28 mouse cellular contexts compared by ENCODE assay signal in genomic region chr3:127015175-127015574, GRCm38 (mm10).
A peak's percentile ranks its signal among the peaks of the same experiment; 100 is the strongest.
DNase-seq lines count a peak whose midpoint lies in the region; ATAC-seq and TF ChIP-seq lines count a peak whose summit lies in the region.
"Had no signal": no experiment of that assay in that cellular context is flagged by ENCODE, and none has a peak within 500 bp of the region (broad histone marks: within the 10 kb centered on the region; RNA-seq: fewer than 3 reads in every experiment).

No protein-coding gene starts in this region.

- no peak for TF ChIP-seq EP300 in heart, adult 2 months (IDR thresholded peaks at IDR 0.05; ENCODE audit: insufficient read depth, low read depth, low read length)
- no peak for TF ChIP-seq EP300 in CH12.LX (IDR thresholded peaks at IDR 0.05; ENCODE audit: low read length)

- no peak for ATAC-seq in kidney, postnatal 0 days (replicated peaks; ENCODE audit: low FRiP score, low read depth)
- ATAC-seq: activated CD4-positive, CD25-positive, alpha-beta regulatory T cell, adult 4 months; intestine, embryonic 15.5 days; midbrain, embryonic 15.5 days had no signal

- intact Hi-C loops in heart, adult 2 months (cut with DNase I) = loop anchor here (10.0 kb wide), 1 partner anchor 150 kb away; no protein-coding TSS in a partner anchor

- TF ChIP-seq POLR2A in heart, adult 2 months (IDR thresholded peaks at IDR 0.05; ENCODE audit: insufficient read depth, low read depth, low read length) = no peak
- TF ChIP-seq POLR2A in CH12.LX (IDR thresholded peaks at IDR 0.05; ENCODE audit: low read depth, low read length) = no peak

- in situ Hi-C loops in CH12.LX (cut with MboI; ENCODE audit: low pct_ligation_motif_present, low pct_unique_long_range_greater_than_20kb, low sequenced_read_pairs) = no loop called here

- peak; percentile 37 for TF ChIP-seq CTCF in heart, adult 2 months (IDR thresholded peaks at IDR 0.05)
- TF ChIP-seq CTCF in kidney, postnatal 0 days (IDR thresholded peaks at IDR 0.05; ENCODE audit: low read depth) = peak; percentile 5; the same call in 1 of the 2 replicates
- peak in 1 of 2 experiments; percentile 37; a peak in 2 of 4 replicates for TF ChIP-seq CTCF in CH12.LX (conservative IDR thresholded peaks at IDR 0.05 in 1 of 2, IDR thresholded peaks at IDR 0.05 in 1 of 2; ENCODE audit: low read depth in 2 of 2, low read length in 2 of 2)

- peak; percentile 44 for TF ChIP-seq RAD21 in CH12.LX (IDR thresholded peaks at IDR 0.05; ENCODE audit: low read depth, low read length)

- 0 out of 2 replicates have a peak overlapping the region, but pooled peaks have one; percentile 1 for H3K27ac ChIP-seq in heart, adult 2 months
- H3K27ac ChIP-seq in heart, embryonic 10.5 days = no peak overlapping the region
- H3K27ac ChIP-seq in kidney, postnatal 0 days = no peak overlapping the region
- H3K27ac ChIP-seq in CH12.LX (ENCODE audit: insufficient read depth, low read depth) = no peak overlapping the region
- H3K27ac ChIP-seq: forebrain, embryonic 12.5 days; heart, embryonic 15.5 days; hindbrain, embryonic 14.5 days; intestine, embryonic 15.5 days; limb, embryonic 12.5 days; liver, embryonic 14.5 days; lung, embryonic 15.5 days; midbrain, embryonic 15.5 days; stomach, embryonic 15.5 days had no signal

- H3K27me3 ChIP-seq in heart, adult 2 months (ENCODE audit: control insufficient read depth, insufficient read depth, low read length) = no peaks in the 10 kb centered on the region
- no peaks in the 10 kb centered on the region for H3K27me3 ChIP-seq in heart, embryonic 10.5 days (ENCODE audit: insufficient read depth, poor library complexity, severe bottlenecking)
- H3K27me3 ChIP-seq in kidney, postnatal 0 days (ENCODE audit: insufficient read depth, low read length) = no peaks in the 10 kb centered on the region
- no peaks in the 10 kb centered on the region for H3K27me3 ChIP-seq in CH12.LX (replicated peaks)
- H3K27me3 ChIP-seq: forebrain, embryonic 12.5 days; heart, embryonic 15.5 days; intestine, embryonic 15.5 days; limb, embryonic 12.5 days; lung, embryonic 15.5 days; midbrain, embryonic 15.5 days; stomach, embryonic 15.5 days had no signal

- dilution Hi-C loops in CH12.LX (cut with MboI; ENCODE audit: extremely low pct_ligation_motif_present, extremely low pct_unique_long_range_greater_than_20kb, low sequenced_read_pairs) = no loop called here

- H3K4me1 ChIP-seq in heart, adult 2 months (ENCODE audit: control insufficient read depth, insufficient read depth, low read length) = peaks cover 4% of the 10 kb centered on the region
- H3K4me1 ChIP-seq in heart, embryonic 10.5 days = no peaks in the 10 kb centered on the region
- no peaks in the 10 kb centered on the region for H3K4me1 ChIP-seq in kidney, postnatal 0 days (replicated peaks; ENCODE audit: insufficient read depth, low read length)
- peaks cover 2 to 56% of the 10 kb centered on the region in 2 experiments; a peak in 2 of 4 replicates for H3K4me1 ChIP-seq in CH12.LX (ENCODE audit: control insufficient read depth in 1 of 2, insufficient read depth in 2 of 2)
- H3K4me1 ChIP-seq: heart, embryonic 15.5 days; lung, embryonic 15.5 days; midbrain, embryonic 15.5 days; stomach, embryonic 15.5 days had no signal

- H3K9me3 ChIP-seq in heart, embryonic 10.5 days = no peaks in the 10 kb centered on the region
- H3K9me3 ChIP-seq in kidney, postnatal 0 days (replicated peaks; ENCODE audit: low read length) = no peaks in the 10 kb centered on the region
- H3K9me3 ChIP-seq in CH12.LX (replicated peaks; ENCODE audit: low read length) = no peaks in the 10 kb centered on the region
- H3K9me3 ChIP-seq: forebrain, embryonic 12.5 days; heart, embryonic 15.5 days; intestine, embryonic 15.5 days; limb, embryonic 12.5 days; lung, embryonic 15.5 days; midbrain, embryonic 15.5 days; stomach, embryonic 15.5 days had no signal

- peaks cover 2% of the 10 kb centered on the region; the same call in 1 of the 2 replicates for H3K36me3 ChIP-seq in heart, adult 2 months (ENCODE audit: control insufficient read depth, insufficient read depth, low read length)
- peaks cover 10% of the 10 kb centered on the region; the same call in 1 of the 2 replicates for H3K36me3 ChIP-seq in heart, embryonic 10.5 days
- no peaks in the 10 kb centered on the region for H3K36me3 ChIP-seq in kidney, postnatal 0 days (ENCODE audit: insufficient read depth, low read length)
- no peaks in the 10 kb centered on the region for H3K36me3 ChIP-seq in CH12.LX (replicated peaks in 1 of 2; ENCODE audit: control insufficient read depth in 1 of 2, insufficient read depth in 1 of 2, low read length in 1 of 2)
- H3K36me3 ChIP-seq: intestine, embryonic 15.5 days; lung, embryonic 15.5 days; stomach, embryonic 15.5 days had no signal

- H3K4me3 ChIP-seq in heart, adult 2 months = no peak overlapping the region
- H3K4me3 ChIP-seq in heart, embryonic 10.5 days = no peak overlapping the region
- H3K4me3 ChIP-seq in kidney, postnatal 0 days (replicated peaks; ENCODE audit: low read depth, low read length) = no peak overlapping the region
- no peak overlapping the region for H3K4me3 ChIP-seq in CH12.LX (replicated peaks in 1 of 3; ENCODE audit: low read depth in 2 of 3, low read length in 2 of 3, poor library complexity in 1 of 3)
- H3K4me3 ChIP-seq: forebrain, embryonic 12.5 days; heart, embryonic 15.5 days; intestine, embryonic 15.5 days; limb, embryonic 12.5 days; lung, embryonic 15.5 days; midbrain, embryonic 15.5 days; myocyte; stomach, embryonic 15.5 days had no signal

- no peak overlapping the region for H3K4me2 ChIP-seq in kidney, postnatal 0 days (ENCODE audit: low read length)
- H3K4me2 ChIP-seq in CH12.LX (ENCODE audit: insufficient read depth, low read depth, poor library complexity, severe bottlenecking) = no peak overlapping the region
- H3K4me2 ChIP-seq: forebrain, embryonic 12.5 days; heart, embryonic 15.5 days; hindbrain, embryonic 14.5 days; intestine, embryonic 15.5 days; limb, embryonic 12.5 days; lung, embryonic 15.5 days; midbrain, embryonic 15.5 days; stomach, embryonic 15.5 days had no signal

- 72% methylated on average over 6 of the region's 6 CpGs for WGBS in heart, adult 2 months
- 80% methylated on average over 6 of the region's 6 CpGs for WGBS in heart, embryonic 10.5 days
- 85% methylated on average over 6 of the region's 6 CpGs for WGBS in kidney, postnatal 0 days

- H3K9ac ChIP-seq in heart, adult 2 months (ENCODE audit: low read depth, low read length) = no peak overlapping the region
- no peak overlapping the region for H3K9ac ChIP-seq in kidney, postnatal 0 days (ENCODE audit: low read depth, low read length)
- H3K9ac ChIP-seq in CH12.LX (ENCODE audit: insufficient read depth, low read depth) = no peak overlapping the region
- H3K9ac ChIP-seq: forebrain, embryonic 12.5 days; heart, embryonic 15.5 days; hindbrain, embryonic 14.5 days; intestine, embryonic 15.5 days; limb, embryonic 12.5 days; liver, embryonic 14.5 days; lung, embryonic 15.5 days; midbrain, embryonic 15.5 days; stomach, embryonic 15.5 days had no signal

- DNase-seq in heart, adult 2 months = peak in 1 of 2 experiments; percentile 21
- DNase-seq in heart, embryonic 10.5 days (ENCODE audit: low spot score) = no peak
- DNase-seq in kidney, postnatal 0 days (ENCODE audit: low spot score) = no peak
- DNase-seq in kidney, adult 11 months = no peak
- no peak for DNase-seq in CH12.LX (ENCODE audit: extremely low read depth)
- peak; percentile 67 for DNase-seq in brain, adult 2 months (ENCODE audit: low read depth, low spot score)
- no peak for DNase-seq in right cerebral cortex, postnatal 36 days (ENCODE audit: low spot score in 2 of 2)
- DNase-seq: adrenal gland, adult 8-10 months; B cell, adult 2 months; cerebellum, postnatal 10 days; gastrocnemius, postnatal 10 days; heart, postnatal 4 days; kidney, postnatal 10 days; lung, postnatal 36 days; right cerebral cortex, postnatal 4 days; thymus, adult 18-20 months; thymus, postnatal 36 days had no signal

- no peaks in the 10 kb centered on the region for H3K79me2 ChIP-seq in heart, adult 2 months (replicated peaks; ENCODE audit: control insufficient read depth, insufficient read depth, low read length)
- no peaks in the 10 kb centered on the region for H3K79me2 ChIP-seq in CH12.LX (replicated peaks; ENCODE audit: control insufficient read depth, extremely low read depth, insufficient read depth, poor library complexity, severe bottlenecking)

TF ChIP-seq in CH12.LX, 34 proteins besides CTCF, POLR2A, EP300 and RAD21:
- TF ChIP-seq SMC3 (IDR thresholded peaks at IDR 0.05; ENCODE audit: low read depth, low read length) = peak; percentile 3; the same call in 1 of the 2 replicates
- TF ChIP-seq RCOR1 (conservative IDR thresholded peaks at IDR 0.05; ENCODE audit: low read depth, low read length) = no peak
